Mouse (Mus musculus) heart, postnatal 0 days (tissue): Measurements from ENCODE around the gene Hpcal1. TPM values are rescaled to one million over a fixed set of nuclear protein-coding genes. Genes with fewer than 3 reads are reported as not detected.

ENCODE experiments used
- ATAC-seq: fragments of 200-750 bp; cut with Nextera tagmentation; 2 replicates; pipeline ENCODE4 v1.8.0; 2017; ENCODE audit warnings: low read depth, moderate number of reproducible peaks, moderate library complexity; ENCODE audit not compliant: insufficient read depth
- DNase-seq: peaks from one replicate; pipeline ENCODE4 v3.0.0-alpha.2; 2016; ENCODE audit warnings: low spot score
- H3K27ac ChIP-seq: fragments of 300-500 bp; sonication (generic); 2 replicates; pipeline ENCODE4 v1.5.1; 2014; ENCODE audit warnings: low read depth, mild to moderate bottlenecking
- H3K27me3 ChIP-seq: fragments of 300-500 bp; sonication (generic); 2 replicates; pipeline ENCODE4 v1.6.1; 2014; ENCODE audit warnings: low read length, mixed read lengths; ENCODE audit not compliant: control insufficient read depth, insufficient read depth
- H3K36me3 ChIP-seq: fragments of 300-500 bp; sonication (generic); replicated peaks from 2 replicates; pipeline ENCODE4 v1.6.1; 2014; ENCODE audit warnings: low read length, mixed read lengths; ENCODE audit not compliant: control insufficient read depth, insufficient read depth
- H3K4me1 ChIP-seq: fragments of 300-500 bp; sonication (generic); 2 replicates; pipeline ENCODE4 v1.6.1; 2014; ENCODE audit warnings: antibody characterized with exemption; ENCODE audit not compliant: control insufficient read depth, insufficient read depth
- H3K4me2 ChIP-seq: fragments of 300-500 bp; sonication (generic); 2 replicates; pipeline ENCODE4 v1.6.1; 2014; ENCODE audit warnings: low read depth, mild to moderate bottlenecking, low read length, moderate library complexity
- H3K4me3 ChIP-seq: fragments of 300-500 bp; sonication (generic); 2 replicates; pipeline ENCODE4 v1.5.1; 2014; ENCODE audit warnings: low read depth, low read length
- H3K9ac ChIP-seq: fragments of 300-500 bp; sonication (generic); replicated peaks from 2 replicates; pipeline ENCODE4 v1.6.1; 2014; ENCODE audit warnings: low read depth, low read length, mixed read lengths
- H3K9me3 ChIP-seq: fragments of 300-500 bp; sonication (generic); replicated peaks from 2 replicates; pipeline ENCODE4 v1.6.1; 2016; ENCODE audit warnings: low read length; ENCODE audit not compliant: control insufficient read depth
- CTCF ChIP-seq: IDR thresholded peaks from 2 replicates; pipeline ENCODE4 v1.5.1; 2016; ENCODE audit warnings: antibody characterized with exemption, control low read depth, low read depth
- EP300 ChIP-seq: IDR thresholded peaks from 2 replicates; pipeline ENCODE4 v1.6.1; 2016; ENCODE audit warnings: antibody characterized with exemption, low read depth
- WGBS: fragments of 180-500 bp; shearing (Covaris S2); extraction: QIAGEN DNeasy Blood & Tissue Kit; methylation state at CpG from one replicate; pipeline ENCODE4 v1.1.7; 2014; 5-methylcytosine and 5-hydroxymethylcytosine counted together
- polyA plus RNA-seq: library from polyadenylated mRNA; unstranded; fragments of >200 nt; fragmentation: Nextera tagmentation; extraction: Ambion mirVana; gene quantifications from 2 replicates; pipeline ENCODE4 v1.2.1, GENCODE M21; 2015
- total RNA-seq: library from RNA; depleted of rRNA; stranded (reverse); fragments of >200 nt; gene quantifications from 2 replicates; pipeline ENCODE4 v1.2.3, GENCODE M21; 2014; ENCODE audit warnings: low replicate concordance

Hpcal1 gene
- total and polyA plus RNA-seq, 2 experiments from 2014 or later: 14.8 to 22.5 TPM

DNA sequence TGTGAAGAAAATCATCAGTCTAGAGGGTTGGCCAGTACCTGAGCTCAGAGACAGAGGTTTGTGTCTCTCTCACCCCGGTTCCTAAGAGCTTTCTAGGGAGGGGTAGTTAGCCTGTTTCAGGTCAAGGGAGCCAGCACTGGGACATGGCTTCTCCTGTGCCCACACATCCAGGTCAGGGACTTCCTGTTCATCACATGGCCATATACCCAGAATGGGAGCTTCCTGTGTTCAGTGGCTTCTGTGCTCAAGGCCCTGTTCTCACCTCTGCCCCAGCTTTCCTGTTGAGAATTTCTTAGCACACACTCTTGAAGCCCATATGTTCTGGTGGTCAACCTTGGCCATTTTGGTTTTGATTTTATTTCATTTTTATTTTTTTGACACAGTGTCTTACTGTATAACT is 26.6 kb downstream of the Hpcal1 start:
- DNase-seq (no peak), ATAC-seq (no peak)
- H3K36me3 ChIP-seq: no peaks in the 10 kb centered on the region
- no peak overlapping the region for H3K9ac ChIP-seq
- H3K4me1 ChIP-seq: peaks cover 12% of the 10 kb centered on the region; the same call in 1 of the 2 replicates
- H3K4me2 ChIP-seq: no peak overlapping the region
- H3K4me3 ChIP-seq: no peak overlapping the region
- H3K9me3 ChIP-seq: no peaks in the 10 kb centered on the region
- no peaks in the 10 kb centered on the region for H3K27me3 ChIP-seq
- 88% methylated on average over 1 of the region's 1 CpGs for WGBS
- no peak overlapping the region for H3K27ac ChIP-seq
- TF ChIP-seq CTCF: no peak
- no peak for TF ChIP-seq EP300

DNA sequence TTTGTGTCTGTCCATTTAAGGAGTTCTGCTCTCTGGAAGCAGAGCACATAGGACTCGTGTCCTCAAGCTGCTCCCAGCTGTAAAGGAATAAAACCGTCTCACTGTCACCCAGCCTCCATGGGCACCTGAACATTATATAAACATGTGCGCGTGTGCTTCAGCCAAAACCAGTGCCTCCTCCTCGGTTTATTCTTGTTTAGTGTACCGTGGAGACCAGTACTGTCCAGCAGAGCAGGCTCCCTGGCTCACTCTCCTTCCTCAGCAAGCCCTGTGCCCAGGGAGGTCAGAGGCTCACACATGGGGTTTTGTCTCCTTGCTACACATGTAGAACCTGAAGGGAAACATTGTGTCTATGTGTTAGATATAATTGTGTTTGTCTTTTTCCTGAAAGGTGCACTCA is 27.5 kb downstream of the Hpcal1 start:
- Histone ChIP-seq H3K4me1 (peaks cover 4% of the 10 kb centered on the region; the same call in 1 of the 2 replicates), H3K36me3 (no peaks in the 10 kb centered on the region), H3K9me3 (no peaks in the 10 kb centered on the region), H3K27ac (no peak overlapping the region), H3K4me3 (no peak overlapping the region), H3K9ac (no peak overlapping the region), H3K27me3 (no peaks in the 10 kb centered on the region), H3K4me2 (no peak overlapping the region)
- ATAC-seq (no peak), DNase-seq (no peak)
- 74% methylated on average over 6 of the region's 6 CpGs for WGBS
- TF ChIP-seq CTCF (no peak), EP300 (no peak)

DNA sequence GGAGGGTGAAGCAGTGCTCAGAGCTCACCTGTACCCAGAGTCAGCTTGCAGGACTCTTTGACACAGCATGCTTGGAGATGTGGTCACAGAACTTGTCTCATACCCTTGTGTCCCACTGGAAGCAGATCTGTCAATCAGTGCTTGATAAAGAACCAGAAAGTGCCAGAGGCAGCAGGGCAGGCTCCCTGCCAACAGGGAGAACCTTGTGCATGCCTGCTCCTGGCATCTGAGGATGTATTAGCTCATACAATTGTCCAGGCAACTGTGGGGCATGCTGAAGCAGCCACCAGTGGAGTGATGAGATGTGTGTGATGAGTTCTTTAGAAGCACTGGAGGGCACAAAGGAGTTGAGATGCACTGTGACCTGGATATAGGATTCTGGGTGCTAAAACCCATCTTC is 30.4 kb downstream of the Hpcal1 start:
- DNase-seq (no peak), ATAC-seq (peak; percentile 47)
- no peaks in the 10 kb centered on the region for H3K9me3 ChIP-seq

DNA sequence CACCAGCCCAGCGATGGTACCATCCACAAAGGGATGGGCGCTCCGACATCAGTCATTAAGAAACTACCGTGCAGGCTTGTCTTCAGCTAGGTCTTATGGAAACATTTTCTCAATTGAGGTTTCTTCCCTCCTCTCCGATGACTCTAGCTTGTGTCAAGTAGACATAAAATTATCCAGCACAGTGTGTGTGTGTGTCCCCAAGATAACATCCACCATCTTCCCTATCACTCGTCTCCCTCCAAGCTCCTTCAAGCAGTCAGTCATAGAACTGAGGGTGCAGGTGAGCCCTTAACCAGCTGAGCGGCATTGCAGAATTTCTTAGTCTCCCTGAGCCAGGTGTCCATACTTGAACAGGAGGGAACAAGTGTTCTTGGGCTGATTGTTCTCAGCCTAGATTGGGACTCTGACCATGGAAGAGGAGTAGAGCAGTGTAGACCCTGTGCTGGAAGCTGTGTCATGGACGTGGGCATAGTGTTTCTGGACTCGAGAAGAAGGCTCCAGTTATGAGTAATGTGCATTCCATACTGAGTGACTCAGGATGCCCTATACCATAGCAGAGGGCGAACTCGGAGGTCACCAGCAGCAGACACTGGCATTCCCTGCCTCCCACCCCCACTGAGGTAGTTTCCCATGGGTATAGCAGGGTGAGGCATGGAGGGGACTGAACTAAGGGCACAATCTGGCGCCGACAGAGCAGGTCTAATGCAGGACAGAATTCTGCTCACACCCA is 32.0 kb downstream of the Hpcal1 start:
- H3K4me3 ChIP-seq: no peak overlapping the region
- DNase-seq (no peak), ATAC-seq (no peak)
- H3K36me3 ChIP-seq: no peaks in the 10 kb centered on the region
- no peaks in the 10 kb centered on the region for H3K27me3 ChIP-seq
- no peak overlapping the region for H3K9ac ChIP-seq
- TF ChIP-seq CTCF (no peak), EP300 (no peak)
- peaks cover 17% of the 10 kb centered on the region for H3K4me1 ChIP-seq
- 87% methylated on average over 13 of the region's 13 CpGs for WGBS
- H3K4me2 ChIP-seq: no peak overlapping the region
- no peaks in the 10 kb centered on the region for H3K9me3 ChIP-seq
- no peak overlapping the region for H3K27ac ChIP-seq

More for the DNA sequence above, 30.4 kb downstream of the Hpcal1 start:
- peaks cover 11% of the 10 kb centered on the region for H3K4me1 ChIP-seq
- no peak overlapping the region for H3K4me3 ChIP-seq
- H3K36me3 ChIP-seq: no peaks in the 10 kb centered on the region
- no peak overlapping the region for H3K9ac ChIP-seq
- no peak overlapping the region for H3K27ac ChIP-seq
- H3K4me2 ChIP-seq: no peak overlapping the region
- H3K27me3 ChIP-seq: no peaks in the 10 kb centered on the region
- TF ChIP-seq CTCF (no peak), EP300 (no peak)

DNA sequence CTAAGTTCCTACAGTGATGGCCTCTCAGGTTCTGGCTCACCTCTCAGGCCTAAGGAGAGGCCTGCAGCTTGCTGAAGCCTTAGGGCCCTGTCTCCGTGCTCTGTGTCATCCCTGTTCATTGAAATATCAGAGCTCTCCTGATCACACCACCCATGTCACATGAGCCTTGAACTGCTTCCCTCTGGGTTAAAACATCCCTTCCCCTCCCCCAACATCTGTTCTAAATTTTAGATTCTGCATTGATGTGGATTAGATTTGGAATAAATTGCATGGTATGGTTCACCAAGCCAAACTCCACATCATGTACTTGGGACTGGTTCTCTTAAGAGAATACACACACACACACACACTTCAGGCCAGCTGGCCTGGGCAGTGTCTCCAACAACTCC is 32.5 kb downstream of the Hpcal1 start:
- Histone ChIP-seq H3K4me3 (no peak overlapping the region), H3K9me3 (no peaks in the 10 kb centered on the region), H3K27me3 (no peaks in the 10 kb centered on the region), H3K9ac (no peak overlapping the region), H3K4me2 (no peak overlapping the region), H3K27ac (no peak overlapping the region), H3K36me3 (no peaks in the 10 kb centered on the region), H3K4me1 (peaks cover 23% of the 10 kb centered on the region)
- TF ChIP-seq EP300 (no peak), CTCF (no peak)
- 95% methylated on average over 1 of the region's 1 CpGs for WGBS
- ATAC-seq: no peak
- no peak for DNase-seq

DNA sequence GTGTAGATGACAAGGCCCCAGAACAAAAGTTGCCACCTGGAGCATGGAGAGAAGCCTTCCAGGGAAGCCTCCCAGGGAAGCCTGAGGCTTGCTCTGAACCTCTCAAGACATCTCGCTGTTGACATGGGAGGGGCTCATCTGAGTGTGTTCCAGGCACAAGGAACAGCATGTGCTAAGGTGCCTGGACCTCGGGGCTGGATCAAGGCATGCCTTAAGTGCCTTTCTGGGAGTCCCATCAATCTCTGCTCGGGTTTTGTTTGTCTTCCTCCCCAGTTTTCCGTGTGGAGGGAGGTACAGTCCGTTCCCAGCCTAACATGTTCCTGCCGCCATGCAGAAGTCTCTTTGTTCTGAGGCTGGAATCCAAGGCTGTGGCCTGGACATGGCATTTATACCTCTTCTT is 33.3 kb downstream of the Hpcal1 start:
- peak overlapping the region; percentile 37; the same call in 1 of the 2 replicates for H3K27ac ChIP-seq

More for the DNA sequence above, 33.3 kb downstream of the Hpcal1 start:
- H3K9me3 ChIP-seq: no peaks in the 10 kb centered on the region
- H3K36me3 ChIP-seq: no peaks in the 10 kb centered on the region
- no peaks in the 10 kb centered on the region for H3K27me3 ChIP-seq
- TF ChIP-seq CTCF: no peak
- no peak for TF ChIP-seq EP300
- H3K4me3 ChIP-seq: no peak overlapping the region
- ATAC-seq (no peak), DNase-seq (no peak)
- H3K4me1 ChIP-seq: peaks cover 30% of the 10 kb centered on the region
- 48% methylated on average over 6 of the region's 6 CpGs for WGBS
- no peak overlapping the region for H3K4me2 ChIP-seq
- H3K9ac ChIP-seq: no peak overlapping the region
